Mouse (Mus musculus) frontal cortex, postnatal 10 days (tissue): Measurements from ENCODE around the gene Gm5155.
"Not testable (repeated sequence)": the region's sequence is repeated elsewhere in the genome, so short reads cannot be mapped to it uniquely, and the experiment has no call there.

ENCODE experiments used
- DNase-seq, 2 experiments: peaks; one replicate each; pipeline ENCODE4 v3.0.0; 2022; ENCODE audit warnings: low spot score in 2 of 2, mixed read lengths in 1 of 2

Gm5155 gene

DNA sequence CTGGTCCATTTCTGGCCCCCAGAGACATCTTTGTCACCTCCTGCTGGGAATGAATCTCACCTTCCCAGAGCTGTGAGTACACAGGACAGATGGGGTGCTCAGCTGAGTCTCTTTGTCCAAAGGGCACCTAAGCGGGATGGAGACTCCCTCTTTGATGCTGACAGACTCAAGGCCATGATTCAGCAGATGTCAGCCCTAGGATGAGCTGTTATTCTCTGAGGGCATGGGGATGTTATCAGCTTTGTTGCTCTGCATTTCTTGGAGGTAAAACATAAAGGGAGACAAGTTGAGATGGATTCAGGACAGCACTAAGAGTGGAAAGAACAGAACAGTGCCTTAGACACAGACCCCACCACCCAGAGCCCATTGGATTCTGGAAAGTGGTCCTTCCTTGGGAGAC lies at the start of gene Gm5155:
Gm5155 (plus strand) TSS at position 301 of the 400 bp plus-strand sequence.
- no peak for DNase-seq

GRCm38 (mm10) chr7:17870776-17871175 lies 791 bp upstream of the Gm5155 start:
- no peak for DNase-seq

DNA sequence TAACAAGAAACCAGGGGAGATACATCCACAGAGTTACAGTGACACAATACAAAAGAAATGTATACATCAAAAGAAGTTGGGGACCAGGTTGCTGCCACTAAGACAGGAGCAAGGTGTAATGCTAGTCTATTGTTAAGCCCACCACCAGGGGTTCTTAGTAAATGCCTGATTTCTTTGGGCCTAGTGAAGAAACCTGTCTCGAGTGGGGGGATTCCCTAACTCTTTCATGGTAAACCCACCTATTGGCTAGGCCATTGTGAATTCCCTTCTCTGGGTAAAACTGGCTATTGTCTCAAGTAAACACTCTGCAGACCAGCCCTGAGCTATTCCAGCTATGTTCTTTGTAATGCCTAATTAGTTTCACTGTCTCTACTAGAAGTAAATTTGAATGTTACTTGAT lies 23.8 kb downstream of the Gm5155 start:
- not testable (repeated sequence) for DNase-seq

DNA sequence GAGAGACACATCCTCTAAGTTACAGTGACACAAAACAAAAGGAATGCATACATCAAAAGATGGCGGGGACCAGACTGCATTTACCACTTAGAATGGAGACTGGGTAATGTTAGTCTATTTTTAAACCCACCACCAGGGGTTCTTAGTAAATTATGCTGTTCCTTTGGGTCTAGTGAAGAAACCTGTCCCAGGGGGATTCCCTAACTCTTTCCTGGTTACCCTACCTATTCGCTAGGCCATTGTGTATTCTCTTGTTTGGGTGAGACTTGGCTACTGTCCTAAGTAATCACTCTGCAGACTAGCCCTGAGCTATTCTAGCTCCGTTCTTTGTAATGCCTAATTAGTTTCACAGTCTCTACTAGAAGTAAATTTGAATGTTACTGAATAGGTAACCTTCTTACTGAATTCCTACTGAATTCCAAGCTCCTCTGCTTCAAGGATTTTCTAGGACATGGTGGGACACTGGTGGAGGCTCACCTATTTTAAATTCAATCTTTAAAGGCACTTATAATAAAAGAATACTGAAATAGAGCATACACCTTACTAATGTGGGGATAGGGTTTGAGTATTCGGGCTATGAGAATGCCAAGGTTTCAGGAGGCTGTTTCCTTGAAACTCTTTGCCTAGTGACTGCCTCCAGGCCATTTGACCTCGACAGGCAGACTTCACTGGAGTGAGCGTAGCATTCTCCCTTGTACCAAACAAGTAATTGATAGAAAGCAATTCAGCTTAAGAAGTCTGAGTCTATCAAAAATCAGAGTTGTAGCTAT lies 31.8 kb downstream of the Gm5155 start:
- DNase-seq = no peak
